Mouse (Mus musculus) megakaryocyte, embryonic 14.5 days (primary cell): ENCODE measurements around the gene Styxl1. TPM values are rescaled to one million over a fixed set of nuclear protein-coding genes. Genes with fewer than 3 reads are reported as not detected.

ENCODE experiments used
- H3K27me3 ChIP-seq: replicated peaks from 2 replicates; pipeline ENCODE3; 2012; ENCODE audit warnings: inconsistent platforms
- H3K36me3 ChIP-seq: replicated peaks from 2 replicates; pipeline ENCODE3; 2012; ENCODE audit warnings: low read length, inconsistent platforms, mixed read lengths
- H3K4me1 ChIP-seq: 2 replicates; pipeline ENCODE4 v1.6.1; 2012; ENCODE audit warnings: inconsistent platforms
- H3K4me3 ChIP-seq: replicated peaks from 2 replicates; pipeline ENCODE3; 2012; ENCODE audit warnings: moderate library complexity, mild to moderate bottlenecking, inconsistent platforms
- H3K9me3 ChIP-seq: 2 replicates; pipeline ENCODE4 v1.6.1; 2012; ENCODE audit warnings: inconsistent platforms
- FLI1 ChIP-seq: IDR thresholded peaks from 2 replicates; pipeline ENCODE4 v1.6.1; 2012; ENCODE audit warnings: low read length, inconsistent platforms, mixed read lengths
- GATA1 ChIP-seq: IDR thresholded peaks from 3 replicates; pipeline ENCODE4 v1.6.1; 2012; ENCODE audit warnings: mixed read lengths, low read length, inconsistent platforms, borderline replicate concordance
- polyA plus RNA-seq: library from polyadenylated mRNA; stranded (reverse); fragments of >175 nt; gene quantifications from 2 replicates; pipeline ENCODE4 v1.2.3, GENCODE M21; 2012; ENCODE audit warnings: low replicate concordance; ENCODE audit not compliant: insufficient read depth

The Styxl1 gene
- polyA plus RNA-seq, 1 experiment: not detected

- Histone ChIP-seq H3K4me1 (peaks cover 37% of the 10 kb centered on the region), H3K4me3 (no peak overlapping the region), H3K9me3 (no peaks in the 10 kb centered on the region), H3K36me3 (peaks cover 84% of the 10 kb centered on the region), H3K27me3 (peaks cover 11% of the 10 kb centered on the region)
- no peak for TF ChIP-seq GATA1
- no peak for TF ChIP-seq FLI1
Observed at GRCm38 (mm10) chr5:135719586-135720120, 58.5 kb downstream of the Styxl1 start.

DNA sequence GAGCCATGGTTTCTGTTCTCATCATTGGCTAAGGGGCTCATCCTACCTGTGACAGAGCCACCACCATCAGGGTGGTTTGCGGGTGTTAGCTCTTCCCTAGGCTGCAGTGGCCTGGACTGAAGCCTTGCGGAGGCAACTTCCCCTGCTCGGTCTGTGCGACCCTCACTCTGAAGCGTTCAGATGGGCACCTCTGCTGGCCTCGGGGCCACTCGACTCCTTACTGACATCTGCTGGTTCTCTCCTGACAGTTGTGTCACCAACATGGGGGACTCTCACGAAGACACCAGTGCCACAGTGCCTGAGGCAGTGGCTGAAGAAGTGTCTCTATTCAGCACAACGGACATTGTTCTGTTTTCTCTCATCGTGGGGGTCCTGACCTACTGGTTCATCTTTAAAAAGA lies 62.6 kb downstream of the Styxl1 start:
- Histone ChIP-seq H3K4me3 (no peak overlapping the region), H3K36me3 (peaks cover 63% of the 10 kb centered on the region), H3K4me1 (peaks cover 54% of the 10 kb centered on the region), H3K27me3 (peaks cover 13% of the 10 kb centered on the region), H3K9me3 (no peaks in the 10 kb centered on the region)
- no peak for TF ChIP-seq FLI1
- no peak for TF ChIP-seq GATA1

DNA sequence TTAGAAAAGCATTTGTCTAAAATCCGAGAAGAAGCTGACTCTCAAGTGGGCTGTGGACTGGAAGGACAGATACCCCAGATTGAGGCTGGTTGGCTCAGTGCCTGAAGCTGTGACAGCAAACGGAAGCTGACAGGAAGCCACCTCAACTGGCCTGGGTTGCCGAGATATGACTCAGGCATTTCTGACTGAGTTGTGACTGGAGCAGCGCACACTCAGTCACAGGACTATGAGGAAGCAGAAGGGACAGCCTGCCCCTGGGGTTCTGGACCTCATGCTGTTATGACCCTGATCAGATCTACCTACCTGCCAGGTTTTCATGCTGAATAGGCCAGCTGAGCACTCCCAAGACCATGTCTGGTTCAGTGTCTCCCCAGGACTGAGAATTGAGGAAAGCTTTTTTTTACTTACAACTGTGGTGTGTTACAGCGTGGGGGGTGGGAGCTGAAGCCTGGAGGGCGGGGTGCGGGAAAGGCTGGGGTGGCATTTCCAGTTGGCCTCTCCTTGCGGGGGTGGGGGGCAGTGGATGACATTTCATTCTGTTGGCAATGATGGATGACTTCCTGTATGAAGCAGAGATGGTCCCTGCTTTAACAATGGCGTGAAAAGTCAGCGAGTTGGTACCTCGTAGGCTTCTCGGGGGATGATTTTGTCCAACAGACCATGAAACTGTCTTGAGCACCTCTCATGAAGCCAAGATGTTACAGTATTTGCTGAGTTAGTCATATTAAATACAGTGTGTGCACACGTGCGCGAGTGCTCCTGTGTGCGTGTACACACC lies 64.6 kb downstream of the Styxl1 start:
- Histone ChIP-seq H3K4me3 (peak overlapping the region; percentile 89), H3K27me3 (peaks cover 12% of the 10 kb centered on the region), H3K36me3 (peaks cover 55% of the 10 kb centered on the region), H3K4me1 (peaks cover 65% of the 10 kb centered on the region), H3K9me3 (peaks cover 5% of the 10 kb centered on the region)
- peak; percentile 96 for TF ChIP-seq GATA1
- peak; percentile 91 for TF ChIP-seq FLI1

GRCm38 (mm10) chr5:135712803-135713202 lies 65.4 kb downstream of the Styxl1 start:
- peaks cover 56% of the 10 kb centered on the region for H3K36me3 ChIP-seq
- peaks cover 73% of the 10 kb centered on the region for H3K4me1 ChIP-seq
- TF ChIP-seq GATA1 (no peak), FLI1 (no peak)
- peaks cover 12% of the 10 kb centered on the region for H3K27me3 ChIP-seq
- peaks cover 5% of the 10 kb centered on the region for H3K9me3 ChIP-seq
- H3K4me3 ChIP-seq: peak overlapping the region; percentile 76

- Histone ChIP-seq H3K36me3 (peaks cover 53% of the 10 kb centered on the region), H3K9me3 (peaks cover 5% of the 10 kb centered on the region), H3K27me3 (peaks cover 7% of the 10 kb centered on the region), H3K4me3 (peak overlapping the region; percentile 54), H3K4me1 (peaks cover 83% of the 10 kb centered on the region)
- TF ChIP-seq FLI1 (no peak), GATA1 (no peak)
Observed at GRCm38 (mm10) chr5:135711582-135712355, 66.4 kb downstream of the Styxl1 start.

- peaks cover 5% of the 10 kb centered on the region for H3K9me3 ChIP-seq
- H3K4me1 ChIP-seq: peaks cover 93% of the 10 kb centered on the region
- H3K4me3 ChIP-seq: peak overlapping the region; percentile 70
- peaks cover 2% of the 10 kb centered on the region for H3K27me3 ChIP-seq
- no peak for TF ChIP-seq GATA1
- no peak for TF ChIP-seq FLI1
- peaks cover 53% of the 10 kb centered on the region for H3K36me3 ChIP-seq
Observed at GRCm38 (mm10) chr5:135710599-135711214, 67.5 kb downstream of the Styxl1 start.

DNA sequence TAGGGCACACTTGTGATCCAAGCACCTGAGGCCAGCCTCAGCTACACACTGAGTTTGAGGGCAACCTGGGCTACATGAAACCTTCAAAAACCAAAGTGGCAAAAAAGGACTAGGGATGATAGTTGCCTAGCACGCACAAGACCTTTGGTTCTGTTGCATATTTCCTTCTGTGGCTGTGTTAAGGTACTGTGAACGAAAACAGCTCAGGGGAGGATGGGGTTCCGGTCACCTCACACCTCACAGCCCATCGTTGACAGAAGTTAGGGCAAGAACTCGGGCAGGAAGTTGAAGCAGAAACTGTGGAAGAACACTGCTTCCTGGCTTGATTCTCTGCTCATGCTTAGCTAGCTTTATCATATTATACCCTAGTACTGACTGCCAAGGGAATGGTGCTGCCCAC lies 68.5 kb downstream of the Styxl1 start:
- Histone ChIP-seq H3K27me3 (peaks cover 2% of the 10 kb centered on the region), H3K9me3 (peaks cover 5% of the 10 kb centered on the region), H3K36me3 (peaks cover 55% of the 10 kb centered on the region), H3K4me3 (peak overlapping the region; percentile 15), H3K4me1 (peaks cover 93% of the 10 kb centered on the region)
- TF ChIP-seq GATA1 (no peak), FLI1 (no peak)

- Histone ChIP-seq H3K4me1 (peaks cover 93% of the 10 kb centered on the region), H3K9me3 (peaks cover 5% of the 10 kb centered on the region), H3K27me3 (no peaks in the 10 kb centered on the region), H3K4me3 (peak overlapping the region; percentile 68), H3K36me3 (peaks cover 63% of the 10 kb centered on the region)
- TF ChIP-seq FLI1 (no peak), GATA1 (no peak)
Observed at GRCm38 (mm10) chr5:135707855-135708254, 70.3 kb downstream of the Styxl1 start.

DNA sequence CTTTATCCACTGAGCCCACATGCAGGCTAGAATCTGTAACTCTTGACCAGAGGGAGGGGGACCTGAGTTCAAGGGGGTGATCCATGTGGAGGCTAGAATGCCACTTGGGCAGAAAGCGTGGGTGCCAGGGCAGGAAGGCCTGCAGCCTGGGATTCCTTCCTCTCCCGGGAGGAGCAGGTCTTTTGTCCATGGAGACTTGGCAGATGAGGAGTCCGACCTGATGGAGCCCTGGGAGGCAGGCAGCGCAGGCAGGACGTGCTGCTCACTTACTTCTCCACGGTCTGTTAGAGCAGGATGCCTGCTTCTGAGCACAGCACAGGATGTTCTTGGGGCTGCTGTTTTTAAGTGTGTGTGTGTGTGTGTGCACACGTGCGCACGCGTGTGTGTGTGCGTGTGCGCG lies 71.1 kb downstream of the Styxl1 start:
- Histone ChIP-seq H3K27me3 (no peaks in the 10 kb centered on the region), H3K4me3 (peak overlapping the region; percentile 74), H3K36me3 (peaks cover 62% of the 10 kb centered on the region), H3K9me3 (peaks cover 5% of the 10 kb centered on the region), H3K4me1 (peaks cover 93% of the 10 kb centered on the region)
- TF ChIP-seq FLI1 (no peak), GATA1 (no peak)
